Mouse (Mus musculus) heart, postnatal 4 days (tissue): Measurements from ENCODE around the gene Sgcd. TPM values are rescaled to one million over a fixed set of nuclear protein-coding genes. Genes with fewer than 3 reads are reported as not detected.
"Not testable (repeated sequence)": the region's sequence is repeated elsewhere in the genome, so short reads cannot be mapped to it uniquely, and the experiment has no call there.

Source experiments
- DNase-seq: peaks from one replicate; pipeline ENCODE4 v3.0.0; 2021
- total RNA-seq, 2 experiments: library from RNA; stranded (reverse); gene quantifications; 2 replicates each; pipeline ENCODE4 v1.2.3; 2021

Sgcd gene
- total RNA-seq, 2 experiments from 2014 or later, result 47.6 to 52.9 TPM

DNA sequence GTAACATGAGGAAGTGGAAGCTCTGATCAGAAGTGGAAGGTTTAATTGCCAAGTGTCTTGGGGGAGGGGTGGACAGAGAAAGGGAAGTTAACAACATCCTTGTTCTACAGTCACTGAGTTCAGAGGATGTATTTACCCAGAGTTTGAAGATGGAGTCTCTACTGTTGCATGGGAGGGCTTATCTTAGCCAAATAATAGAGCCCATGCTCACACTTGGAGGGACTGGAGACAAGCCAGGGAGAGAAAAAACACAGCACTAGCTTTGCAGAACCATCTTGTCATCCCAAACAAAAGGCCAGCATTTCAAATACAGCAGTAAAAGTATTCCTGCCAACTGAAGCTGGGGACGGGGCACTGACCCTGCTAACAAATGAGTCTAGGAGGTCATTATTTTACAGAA lies 212.8 kb downstream of the Sgcd start:
- no peak for DNase-seq

DNA sequence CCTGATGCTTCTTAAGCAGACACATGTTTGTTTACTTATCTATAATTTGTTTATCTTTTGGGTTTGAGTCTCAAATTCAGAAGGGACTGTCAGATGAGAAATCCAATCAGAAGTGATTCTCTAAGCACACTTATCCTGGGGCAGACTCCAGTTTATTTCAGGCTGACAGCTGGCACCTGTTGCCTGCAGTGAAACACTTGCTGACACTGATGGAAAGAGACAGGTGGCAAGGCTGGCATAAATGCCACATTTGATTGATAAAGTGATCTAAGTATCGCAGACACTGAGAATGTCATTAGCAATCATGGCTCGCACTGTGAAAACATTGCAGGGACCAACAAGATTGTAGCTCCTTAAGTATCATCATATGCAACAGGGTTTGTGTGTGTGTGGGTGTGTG lies 222.9 kb downstream of the Sgcd start:
- DNase-seq, result no peak

DNA sequence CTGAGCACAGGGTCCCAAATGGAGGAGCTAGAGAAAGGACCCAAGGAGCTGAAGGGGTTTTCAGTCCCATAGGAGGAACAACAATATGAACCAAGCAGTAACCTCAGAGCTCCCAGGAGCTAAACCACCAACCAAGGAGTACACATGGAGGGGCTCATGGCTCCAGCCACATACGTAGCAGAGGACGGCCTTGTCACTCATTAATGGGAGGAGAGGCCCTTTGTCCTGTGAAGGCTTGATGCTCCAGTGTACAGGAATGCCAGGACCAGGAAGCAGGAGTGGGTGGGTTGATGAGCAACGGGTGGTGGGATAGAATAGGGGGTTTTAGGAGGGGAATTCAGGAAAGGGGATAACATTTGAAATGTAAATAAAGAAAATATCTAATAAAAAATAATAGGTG lies 225.2 kb downstream of the Sgcd start:
- not testable (repeated sequence) for DNase-seq

DNA sequence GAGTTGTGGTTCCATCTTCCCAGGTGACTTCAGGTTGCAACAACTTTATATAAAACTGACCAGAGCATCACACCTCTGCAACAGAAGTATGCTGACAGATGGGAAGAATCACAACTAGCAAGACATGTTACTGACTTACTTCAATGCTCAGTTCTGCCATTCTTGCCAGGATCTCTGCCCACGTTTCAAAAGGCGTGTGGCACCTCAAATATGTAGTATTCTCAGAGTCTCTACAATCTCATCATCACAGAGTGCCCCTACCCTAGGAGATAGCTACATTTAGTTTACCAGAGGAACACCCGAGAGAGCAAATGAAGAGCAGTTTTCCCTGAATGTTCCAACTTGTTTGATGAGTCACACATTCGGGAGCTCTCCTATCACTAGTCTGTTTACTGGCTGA lies 229.8 kb downstream of the Sgcd start:
- DNase-seq, result no peak

DNA sequence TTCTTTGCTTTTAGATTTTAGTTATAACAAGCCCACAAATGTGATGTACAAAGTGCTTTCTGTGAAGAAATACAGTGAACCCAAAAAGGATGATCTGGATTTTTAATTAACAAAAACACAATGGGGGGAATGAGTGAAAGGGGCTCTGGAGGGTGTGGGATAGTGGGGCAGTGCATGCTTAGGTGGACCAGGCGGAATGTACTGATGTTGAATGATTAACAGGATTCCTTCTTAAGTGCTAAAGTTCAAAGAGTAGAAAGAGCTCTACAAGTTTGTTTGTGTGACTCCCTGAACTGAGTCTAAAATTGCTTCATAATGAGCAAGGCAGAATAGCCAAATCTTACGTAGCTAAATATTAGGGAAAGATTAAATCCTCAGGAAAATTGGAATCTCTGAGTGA lies 246.0 kb downstream of the Sgcd start:
- no peak for DNase-seq

DNA sequence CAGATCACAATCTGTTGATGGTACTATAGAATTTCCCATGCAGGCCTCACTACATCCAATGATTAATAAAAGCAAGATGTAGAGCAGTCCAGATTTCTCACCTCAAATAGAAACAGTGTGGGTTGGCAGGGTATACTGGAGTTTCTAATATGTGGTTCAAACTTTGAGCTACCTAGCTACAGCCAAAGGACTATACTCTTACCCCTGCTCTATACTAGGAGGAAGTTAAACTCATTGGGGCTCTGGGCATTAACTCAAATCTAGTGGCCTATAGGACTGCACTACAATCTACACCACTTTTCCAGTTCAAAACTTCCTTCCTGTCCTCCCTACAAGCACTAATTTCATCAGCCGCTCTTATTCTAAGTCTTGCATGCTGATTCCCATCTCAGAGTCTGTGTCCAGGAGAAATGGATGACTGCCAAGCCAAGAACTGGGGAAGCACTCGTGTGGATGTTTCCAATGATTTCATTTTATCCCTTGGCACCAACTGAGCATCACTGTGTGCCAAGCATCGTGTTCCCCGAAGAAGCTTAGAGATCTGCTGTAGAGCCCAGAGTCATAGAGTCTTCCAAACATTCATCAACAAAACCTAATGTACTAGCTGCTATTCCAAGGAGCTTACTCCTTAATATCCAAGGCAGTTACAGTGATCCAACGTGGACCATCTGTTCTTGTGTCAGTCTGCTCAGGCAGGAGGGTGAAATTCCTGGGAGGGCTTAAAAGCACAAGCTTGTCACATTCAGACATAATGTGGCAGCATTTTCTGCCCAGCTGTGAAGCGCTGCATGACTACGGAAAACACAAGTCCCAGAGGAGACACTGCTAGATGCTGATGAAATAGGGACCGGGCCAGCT lies 283.6 kb downstream of the Sgcd start:
- peak; percentile 12 for DNase-seq

DNA sequence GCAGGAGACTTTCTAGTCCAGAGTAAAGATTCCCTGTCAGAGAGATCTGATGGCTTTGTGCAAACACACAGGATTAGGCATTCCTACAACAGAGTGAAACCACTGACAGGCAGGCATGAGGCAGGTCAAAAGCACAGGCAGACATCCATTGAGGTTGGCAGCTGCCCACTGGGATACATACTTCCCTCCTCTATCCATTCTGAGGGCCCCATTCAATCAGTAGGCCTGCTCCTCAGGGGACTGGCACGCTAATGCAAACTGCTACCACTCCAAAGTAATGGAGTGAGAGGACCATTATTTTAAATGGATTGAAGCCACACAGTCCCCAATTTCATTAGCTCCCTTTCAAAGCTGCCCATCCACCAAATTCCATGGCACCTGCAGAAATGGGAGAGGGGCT lies 293.2 kb downstream of the Sgcd start:
- no peak for DNase-seq

DNA sequence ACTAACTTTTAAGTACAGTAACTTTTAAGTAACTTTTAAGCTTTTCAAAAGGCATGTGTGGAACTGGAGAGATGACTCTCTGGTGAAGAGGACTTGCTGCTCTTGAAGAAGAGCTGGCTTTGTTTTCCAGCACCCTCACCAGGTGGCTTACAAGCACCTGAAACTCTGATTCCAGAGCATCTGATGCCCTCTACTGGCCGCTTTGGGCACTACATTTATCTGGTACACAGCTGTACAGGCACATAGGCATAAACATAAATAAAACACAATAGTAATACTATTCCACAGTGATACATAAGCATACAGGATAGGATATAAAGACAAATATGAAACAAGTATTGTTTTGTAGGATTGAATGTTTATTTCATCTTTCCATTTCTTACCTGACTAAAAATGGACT lies 330.6 kb downstream of the Sgcd start:
- peak; percentile 50 for DNase-seq

DNA sequence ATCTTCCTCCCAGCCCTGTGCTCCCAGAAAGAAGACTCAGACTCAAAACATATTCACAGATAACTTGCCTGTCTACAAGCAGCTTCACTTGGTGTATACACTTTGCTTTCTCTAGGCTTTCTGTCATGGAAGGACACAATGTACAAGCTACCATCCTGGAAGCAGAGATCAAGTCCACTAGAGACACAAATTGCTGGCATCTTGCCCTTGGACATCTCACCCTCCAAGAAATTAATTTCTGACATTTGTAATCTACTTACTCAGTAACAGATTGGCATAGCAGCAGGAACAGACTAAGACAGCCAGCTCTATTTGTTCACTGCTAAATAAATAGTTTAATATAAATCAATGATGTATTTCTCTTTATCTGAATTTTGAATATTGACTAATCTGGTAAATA lies 342.9 kb downstream of the Sgcd start:
- no peak for DNase-seq

DNA sequence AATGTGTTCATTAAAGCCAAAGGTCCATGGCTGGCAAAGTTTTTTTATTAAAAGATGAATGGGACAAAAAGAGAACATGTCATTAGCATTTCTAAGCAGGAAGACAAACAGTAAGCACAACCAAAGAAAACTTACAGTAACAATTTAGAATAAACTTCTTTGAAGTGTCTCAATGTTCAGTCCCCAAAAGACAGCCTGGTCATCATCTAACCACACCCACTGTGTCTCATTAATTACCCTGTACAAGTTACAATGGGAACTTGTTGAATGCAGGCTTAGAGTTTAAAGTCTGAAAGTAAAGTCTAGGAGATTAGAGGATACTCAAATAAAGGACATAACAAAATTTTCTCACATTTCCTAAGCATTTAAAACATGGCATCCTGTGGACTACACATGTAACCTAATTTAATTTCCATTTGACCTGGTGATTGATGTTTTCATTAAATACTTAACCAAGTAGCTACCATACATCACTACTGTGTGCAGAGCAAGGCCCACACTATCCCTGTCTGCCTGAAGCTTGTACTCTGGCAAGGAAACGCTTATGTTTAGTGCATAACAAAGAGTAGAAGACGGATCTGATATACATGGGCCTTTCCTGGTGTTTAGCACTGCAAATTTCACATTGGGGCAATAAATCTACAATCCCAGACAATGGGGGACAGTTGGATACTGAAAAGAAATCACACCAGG lies 347.1 kb downstream of the Sgcd start:
- no peak for DNase-seq

DNA sequence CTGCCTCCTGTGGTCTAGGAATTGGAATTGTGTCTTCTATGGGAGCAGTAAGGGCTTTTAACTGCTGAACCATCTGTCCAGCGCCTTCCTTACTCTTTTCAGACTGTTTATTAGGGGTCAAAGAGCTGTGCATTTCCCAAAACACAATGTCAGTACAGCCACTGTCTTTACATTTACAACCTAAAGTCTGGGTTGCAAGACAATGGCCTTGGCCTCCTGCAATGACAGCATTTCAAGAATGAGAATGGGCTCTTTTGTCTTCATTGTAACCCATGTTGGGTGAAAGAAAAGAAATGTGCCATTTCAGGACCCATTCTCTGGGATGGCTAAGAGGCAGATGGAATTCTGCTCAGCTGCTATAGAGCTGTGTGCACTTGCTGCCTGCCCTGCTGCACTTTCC lies 348.2 kb downstream of the Sgcd start:
- no peak for DNase-seq

DNA sequence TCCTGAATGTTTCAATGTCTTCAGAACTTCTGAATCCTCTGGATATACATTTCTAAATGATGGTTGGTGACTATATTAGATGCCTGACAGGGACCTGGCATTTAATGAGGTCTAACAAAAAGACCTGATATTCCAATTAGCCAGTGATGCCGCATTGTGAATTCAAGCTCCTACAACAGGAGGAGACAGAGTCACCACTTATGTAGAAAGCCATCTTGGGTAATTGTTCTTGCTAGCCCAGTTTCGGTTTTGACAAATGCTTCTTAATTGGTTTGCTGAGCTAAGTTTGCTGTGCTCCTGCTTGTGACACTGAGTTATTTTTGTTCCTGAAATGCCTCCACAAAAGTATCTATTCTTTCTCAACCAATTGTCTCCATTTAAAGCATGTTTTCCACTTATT lies 358.6 kb downstream of the Sgcd start:
- no peak for DNase-seq

DNA sequence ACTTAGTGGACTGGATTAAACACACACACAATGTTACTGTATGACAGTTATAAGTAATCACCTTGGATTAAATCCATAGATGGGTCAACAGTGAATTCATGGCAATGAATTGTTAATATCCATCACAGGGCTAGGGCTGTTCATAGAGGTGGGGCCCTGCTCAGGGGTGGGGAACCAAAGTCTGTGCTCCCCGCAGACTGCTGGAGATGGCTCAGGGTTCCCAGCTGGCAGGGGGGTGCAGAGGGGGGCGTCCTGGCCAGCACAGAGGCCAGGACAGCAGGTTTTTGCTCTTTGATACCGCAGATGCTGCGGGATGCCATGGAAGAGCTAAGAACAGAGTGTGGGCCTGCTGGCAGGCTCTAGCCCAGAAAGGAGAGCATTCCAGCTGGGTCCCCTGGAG lies 378.9 kb downstream of the Sgcd start:
- DNase-seq, result no peak

DNA sequence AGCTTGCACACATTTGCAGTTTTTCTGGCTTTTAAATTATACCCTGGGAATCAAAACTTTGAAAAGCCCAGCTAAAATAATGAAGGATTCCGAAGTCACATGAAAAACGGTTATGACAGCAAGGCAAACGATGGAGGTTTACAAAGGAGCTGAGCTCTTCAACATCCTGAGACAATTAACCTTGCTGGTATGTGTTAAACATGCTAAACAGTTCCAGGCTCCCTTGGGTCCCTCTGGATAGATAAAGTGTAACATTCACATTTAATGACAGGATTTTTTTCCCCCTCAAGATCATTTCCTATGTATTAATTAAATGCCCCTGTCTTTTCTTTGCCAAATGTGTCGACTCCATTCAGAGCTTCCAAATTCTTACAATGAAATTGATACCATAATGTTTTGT lies 414.1 kb downstream of the Sgcd start:
- no peak for DNase-seq

DNA sequence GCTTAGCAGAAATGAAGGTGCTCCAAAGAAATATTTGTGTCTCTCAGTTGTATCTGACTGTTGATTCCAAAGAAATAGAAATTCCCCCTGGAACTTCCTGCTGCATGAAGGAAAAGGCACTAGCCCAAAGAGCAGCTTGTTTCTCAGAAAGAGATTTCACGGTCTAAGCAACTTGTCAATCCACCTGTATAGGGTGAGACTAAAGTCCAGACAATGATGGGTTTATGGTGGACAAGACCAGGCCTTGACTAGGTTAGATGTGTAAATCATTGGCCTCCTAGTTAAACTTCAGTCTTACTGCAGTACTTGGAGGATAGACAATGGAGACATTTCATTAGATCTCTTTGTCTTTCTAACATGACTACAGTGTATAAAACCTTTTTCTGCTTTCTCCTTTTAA lies 420.3 kb downstream of the Sgcd start:
- DNase-seq, result no peak

DNA sequence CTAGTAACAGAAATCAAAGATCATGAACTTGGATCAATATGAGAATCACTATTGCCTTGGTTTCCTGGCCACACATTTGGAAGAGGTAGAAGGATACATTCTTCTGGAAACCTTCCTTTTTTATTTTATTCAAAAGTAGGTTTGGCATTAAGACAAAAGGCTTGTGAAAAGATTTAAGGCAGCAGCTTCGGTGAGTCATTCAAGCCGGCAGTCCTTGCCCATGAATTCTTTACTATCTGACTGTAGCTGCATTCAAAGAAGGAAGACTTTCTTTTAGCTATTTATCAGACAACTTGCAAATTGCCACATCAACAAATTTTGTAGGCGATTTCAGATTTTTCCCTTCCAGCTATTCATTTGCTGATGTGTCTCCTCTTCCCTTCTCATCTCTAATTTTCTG lies 422.6 kb downstream of the Sgcd start:
- no peak for DNase-seq

DNA sequence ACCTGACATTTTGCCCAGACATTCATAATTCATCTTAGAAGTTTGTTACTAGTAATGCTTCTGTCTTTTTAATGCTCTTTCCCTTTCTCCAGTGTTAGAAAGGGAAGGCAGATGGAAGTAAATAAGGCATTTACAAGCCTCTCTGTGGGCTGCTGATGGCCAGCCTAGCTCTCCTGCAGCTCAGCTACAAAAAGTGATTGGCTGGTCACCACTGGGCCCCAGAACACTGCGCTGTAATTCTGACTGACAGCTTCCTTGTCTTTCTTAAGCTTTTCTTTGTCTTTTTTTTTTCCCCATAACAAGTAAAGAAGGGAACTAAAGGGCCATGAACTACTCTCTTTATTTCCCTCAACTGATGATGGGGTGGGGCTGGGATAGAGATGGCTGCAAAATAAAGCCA lies 463.9 kb downstream of the Sgcd start:
- no peak for DNase-seq

DNA sequence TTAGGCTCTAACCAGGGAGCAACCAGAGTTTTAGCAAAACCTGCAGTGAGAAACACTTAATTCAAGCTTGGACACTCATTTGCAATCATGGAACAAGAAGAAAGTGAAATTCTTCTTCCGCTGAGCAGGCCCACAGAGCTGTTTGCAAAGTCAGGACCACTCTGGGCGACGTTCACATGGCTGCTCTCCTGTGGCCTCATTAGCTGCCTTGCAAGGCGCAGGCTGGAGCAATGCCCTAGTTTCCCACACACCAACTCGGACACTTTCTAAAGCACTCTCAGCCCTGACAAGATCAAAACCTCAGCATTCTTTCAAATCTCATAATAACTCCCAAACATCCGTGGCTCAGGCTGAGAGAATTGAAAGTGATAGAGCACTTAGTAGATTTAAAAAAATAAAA lies 480.7 kb downstream of the Sgcd start:
- DNase-seq, result no peak

DNA sequence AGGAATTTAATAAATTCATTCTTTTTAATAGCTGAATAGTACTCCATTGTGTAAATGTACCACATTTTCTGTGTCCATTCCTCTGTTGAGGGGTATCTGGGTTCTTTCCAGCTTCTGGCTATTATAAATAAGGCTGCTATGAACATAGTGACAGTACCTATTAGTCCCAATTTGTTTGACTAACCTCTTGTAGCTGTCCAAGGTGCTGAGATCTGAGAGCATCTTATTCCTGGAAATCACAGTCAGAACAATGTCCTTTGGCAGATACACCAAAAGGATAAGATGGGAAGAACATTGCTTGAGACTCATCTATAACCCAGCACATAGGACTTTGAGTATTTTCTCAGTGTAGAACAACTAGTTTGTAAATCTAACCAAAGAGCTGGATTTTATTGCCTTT lies 485.5 kb downstream of the Sgcd start:
- DNase-seq, result not testable (repeated sequence)

DNA sequence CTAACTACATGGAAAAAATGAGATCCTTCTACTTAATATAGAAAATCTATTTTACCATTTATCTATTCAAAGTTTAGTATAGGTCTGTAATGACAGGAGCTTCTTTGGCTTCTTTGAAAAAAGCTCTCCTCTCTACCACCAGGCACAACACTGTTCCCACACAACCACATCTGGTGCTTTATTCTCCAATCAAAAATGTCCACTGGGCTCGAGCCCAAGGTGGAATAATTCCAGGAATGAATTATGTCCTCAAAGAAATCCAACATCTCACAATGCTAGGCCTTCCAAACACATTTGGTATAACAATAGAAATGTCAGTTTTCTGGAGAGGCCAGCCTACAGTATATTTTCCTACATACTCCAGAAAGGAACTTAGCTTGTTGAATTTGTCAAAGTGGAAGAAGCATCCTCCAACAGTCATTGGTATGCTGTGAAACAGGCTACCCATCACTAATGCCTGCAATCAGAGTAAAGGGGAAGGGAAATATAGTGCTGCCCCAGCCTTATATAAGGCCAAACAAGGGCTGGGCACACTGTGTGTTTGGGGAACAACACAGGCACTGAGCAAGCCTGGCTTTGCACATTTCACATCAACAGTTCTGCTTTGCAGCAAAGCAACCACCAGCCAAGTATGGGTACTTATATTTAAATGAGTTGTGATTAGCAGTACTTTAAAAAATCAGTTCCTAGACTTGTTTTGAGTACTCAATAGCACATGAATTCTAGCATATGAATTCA lies 515.1 kb downstream of the Sgcd start:
- peak; percentile 7 for DNase-seq

DNA sequence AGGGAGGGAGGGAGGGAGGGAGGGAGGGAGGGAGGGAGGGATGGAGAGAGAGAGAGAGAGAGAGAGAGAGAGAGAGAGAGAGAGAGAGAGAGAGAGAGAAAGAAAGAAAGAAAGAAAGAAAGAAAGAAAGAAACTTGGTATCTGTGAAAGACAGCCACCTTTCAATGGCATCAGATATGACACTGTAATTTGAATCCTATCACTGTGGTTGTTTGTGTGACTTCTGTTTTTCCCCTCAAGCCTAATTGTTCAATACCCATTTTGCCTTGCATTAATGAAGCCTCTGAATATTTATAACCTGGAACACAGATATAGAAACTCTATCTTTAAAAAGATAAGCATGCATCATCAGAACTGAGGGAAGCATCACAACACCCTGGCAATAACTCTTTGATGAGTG lies 528.1 kb downstream of the Sgcd start:
- DNase-seq, result not testable (repeated sequence)

DNA sequence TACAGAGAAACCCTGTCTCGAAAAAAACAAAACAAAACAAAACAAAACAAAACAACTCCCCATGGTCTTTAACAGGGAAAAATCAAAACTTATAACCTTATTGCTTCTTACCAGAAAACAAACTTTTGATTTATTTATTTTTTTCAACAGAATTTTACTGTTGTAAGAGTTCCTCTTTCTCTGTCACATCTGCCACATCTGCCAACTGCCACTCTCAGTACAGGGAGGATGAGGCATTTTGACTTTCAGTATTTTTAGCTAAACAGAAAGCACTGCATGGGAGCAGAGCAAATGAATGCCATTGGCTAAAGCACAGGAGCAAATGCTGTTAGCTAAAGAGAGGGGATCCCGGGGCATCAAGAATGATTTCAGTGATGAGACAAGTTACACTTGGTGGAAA lies 528.6 kb downstream of the Sgcd start:
- no peak for DNase-seq

DNA sequence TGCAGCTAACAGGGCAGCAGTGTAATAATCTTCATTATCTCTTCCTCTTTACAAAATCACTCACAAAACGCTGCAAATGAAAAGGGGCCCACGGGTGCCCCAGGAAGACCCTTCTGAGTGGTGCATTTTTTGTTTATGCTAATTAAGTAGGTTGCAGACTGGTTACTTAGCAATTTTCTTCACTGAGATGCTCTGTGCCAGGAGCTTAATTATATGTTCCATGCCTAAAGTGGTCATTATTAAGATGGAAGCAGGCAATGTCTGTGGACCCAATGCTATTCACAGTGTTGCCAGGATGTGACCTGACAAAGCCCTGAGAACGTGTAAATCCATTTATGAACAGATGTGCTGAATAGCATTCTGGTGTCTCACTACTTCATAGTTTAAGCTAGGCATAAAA lies 529.6 kb downstream of the Sgcd start:
- no peak for DNase-seq

DNA sequence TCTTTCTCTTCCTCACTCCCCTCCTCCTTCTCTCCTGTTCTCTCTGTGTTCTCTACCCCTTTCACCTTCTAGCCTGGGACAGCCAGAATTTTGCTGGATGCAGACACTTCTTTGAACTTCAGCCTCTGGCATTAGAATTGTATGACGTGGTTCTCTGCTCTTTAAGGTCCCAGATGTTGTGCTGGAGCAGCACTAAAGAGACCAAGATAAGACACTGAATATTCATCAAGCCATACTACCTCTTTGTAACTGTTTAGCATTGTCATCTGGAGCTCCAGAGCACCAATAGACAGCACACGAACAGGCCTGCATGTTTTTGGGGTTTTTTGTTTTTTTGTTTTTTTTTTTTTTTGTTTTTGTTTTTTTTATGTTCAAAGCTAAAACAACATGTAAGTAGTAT lies 541.0 kb downstream of the Sgcd start:
- DNase-seq, result no peak
